Mouse (Mus musculus) liver, postnatal 0 days (tissue): Measurements from ENCODE around the gene Vmn2r66. TPM values are rescaled to one million over a fixed set of nuclear protein-coding genes. Genes with fewer than 3 reads are reported as not detected.

Experiments
- ATAC-seq: fragments of 200-750 bp; cut with Nextera tagmentation; 2 replicates; pipeline ENCODE4 v1.8.0; 2017; ENCODE audit warnings: mild to moderate bottlenecking, moderate library complexity
- DNase-seq: peaks from one replicate; pipeline ENCODE4 v3.0.0-alpha.2; 2016
- H3K27ac ChIP-seq: fragments of 300-500 bp; sonication (generic); 2 replicates; pipeline ENCODE4 v1.5.1; 2014; ENCODE audit warnings: antibody characterized with exemption, moderate library complexity, mild to moderate bottlenecking, low read depth
- H3K27me3 ChIP-seq: fragments of 300-500 bp; sonication (generic); 2 replicates; pipeline ENCODE4 v1.6.1; 2014; ENCODE audit warnings: low read length, control low read depth, mixed read lengths; ENCODE audit not compliant: insufficient read depth
- H3K36me3 ChIP-seq: fragments of 300-500 bp; sonication (generic); replicated peaks from 2 replicates; pipeline ENCODE4 v1.6.1; 2014; ENCODE audit warnings: mild to moderate bottlenecking, control low read depth, low read length, moderate library complexity, mixed read lengths; ENCODE audit not compliant: insufficient read depth
- H3K4me1 ChIP-seq: fragments of 300-500 bp; sonication (generic); 2 replicates; pipeline ENCODE4 v1.6.1; 2014; ENCODE audit warnings: antibody characterized with exemption, mild to moderate bottlenecking, control low read depth; ENCODE audit not compliant: insufficient read depth
- H3K4me2 ChIP-seq: fragments of 300-500 bp; sonication (generic); 2 replicates; pipeline ENCODE4 v1.6.1; 2014; ENCODE audit warnings: low read depth, mild to moderate bottlenecking, low read length, moderate library complexity, mixed read lengths
- H3K4me3 ChIP-seq: fragments of 300-500 bp; sonication (generic); 2 replicates; pipeline ENCODE4 v1.5.1; 2014; ENCODE audit warnings: low read depth, low read length
- H3K9ac ChIP-seq: fragments of 300-500 bp; sonication (generic); replicated peaks from 2 replicates; pipeline ENCODE4 v1.6.1; 2014; ENCODE audit warnings: mild to moderate bottlenecking, moderate library complexity
- H3K9me3 ChIP-seq: fragments of 300-500 bp; sonication (generic); 2 replicates; pipeline ENCODE4 v1.6.1; 2016; ENCODE audit warnings: mild to moderate bottlenecking, control low read depth, low read length, mixed read lengths
- CTCF ChIP-seq: sonication (generic); IDR thresholded peaks from 2 replicates; pipeline ENCODE4 v1.5.1; 2016; ENCODE audit warnings: antibody characterized with exemption, low read depth
- EP300 ChIP-seq: IDR thresholded peaks from 2 replicates; pipeline ENCODE4 v1.6.1; 2016; ENCODE audit warnings: antibody characterized with exemption, low read depth, mild to moderate bottlenecking
- WGBS: fragments of 180-500 bp; shearing (Covaris S2); extraction: QIAGEN DNeasy Blood & Tissue Kit; methylation state at CpG from one replicate; pipeline ENCODE4 v1.1.7; 2014; ENCODE audit not compliant: insufficient replicate concordance; 5-methylcytosine and 5-hydroxymethylcytosine counted together
- polyA plus RNA-seq: library from polyadenylated mRNA; unstranded; fragments of >200 nt; fragmentation: Nextera tagmentation; extraction: Ambion mirVana; gene quantifications from 2 replicates; pipeline ENCODE4 v1.2.1, GENCODE M21; 2015

Gene Vmn2r66
- not detected in 2 replicates for polyA plus RNA-seq

- Histone ChIP-seq H3K4me3 (no peak within 1 kb of the TSS), H3K4me1 (no peaks in the 10 kb centered on the region), H3K36me3 (no peaks in the 10 kb centered on the region), H3K4me2 (no peak within 1 kb of the TSS), H3K27ac (no peak within 1 kb of the TSS), H3K27me3 (no peaks in the 10 kb centered on the region), H3K9me3 (no peaks in the 10 kb centered on the region), H3K9ac (no peak within 1 kb of the TSS)
- no peak for ATAC-seq
- no peak for TF ChIP-seq CTCF
- TF ChIP-seq EP300 = no peak
- DNase-seq = no peak
- 64% methylated on average over 1 of the region's 1 CpGs for WGBS
These were observed at the start of gene Vmn2r66 for GRCm38 (mm10) chr7:85012168-85012567. Vmn2r66 (minus strand) TSS chr7:85012268.

DNA sequence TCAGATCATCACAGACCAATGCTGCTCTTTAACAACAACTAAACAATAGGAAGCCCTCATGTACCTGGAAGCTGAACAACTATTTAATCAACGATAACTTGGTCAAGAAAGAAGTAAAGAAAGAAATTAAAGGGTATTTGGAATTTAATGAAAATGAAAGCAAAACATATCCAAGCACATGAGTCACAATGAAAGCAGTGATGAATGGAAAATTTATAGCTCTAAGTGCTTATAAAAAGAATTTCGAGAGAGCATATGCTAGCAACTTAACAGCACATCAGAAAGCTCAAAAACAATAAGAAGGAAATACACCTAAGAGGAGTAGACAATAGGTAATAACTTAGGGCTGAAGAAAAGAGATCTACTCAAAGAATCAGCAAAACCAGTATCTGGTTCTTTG is 15.4 kb downstream of the Vmn2r66 start:
- Histone ChIP-seq H3K27me3 (no peaks in the 10 kb centered on the region), H3K9me3 (no peaks in the 10 kb centered on the region), H3K4me1 (no peaks in the 10 kb centered on the region), H3K27ac (no peak overlapping the region), H3K9ac (no peak overlapping the region), H3K36me3 (no peaks in the 10 kb centered on the region), H3K4me2 (no peak overlapping the region), H3K4me3 (no peak overlapping the region)
- no peak for DNase-seq
- WGBS = 57% methylated on average over 2 of the region's 2 CpGs
- ATAC-seq = no peak
- TF ChIP-seq CTCF (no peak), EP300 (no peak)

DNA sequence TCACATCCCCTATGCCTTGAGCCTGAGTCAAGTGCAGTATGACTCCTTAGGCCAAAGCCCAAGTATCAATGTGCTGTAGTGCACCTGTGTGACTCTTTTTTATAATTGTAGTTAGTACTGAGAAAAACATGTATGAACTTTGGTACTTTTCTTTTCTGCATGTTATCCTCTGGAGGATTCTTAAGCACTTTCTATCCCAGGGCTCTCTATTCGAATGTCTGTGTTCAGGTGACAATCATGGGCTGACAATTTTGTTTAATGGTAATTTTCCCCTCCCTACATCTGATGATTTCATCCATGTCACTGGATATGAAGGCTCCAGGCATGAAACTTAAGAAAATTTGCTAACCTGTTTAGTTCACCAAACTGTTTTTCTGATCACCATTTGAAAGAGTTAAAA is 48.1 kb downstream of the Vmn2r66 start, which contains the start of gene Vmn2r65:
Vmn2r65 (minus strand) TSS at position 101 of the 400 bp plus-strand sequence.
- DNase-seq = no peak
- 47% methylated on average over 1 of the region's 1 CpGs for WGBS
- no peaks in the 10 kb centered on the region for H3K36me3 ChIP-seq
- TF ChIP-seq EP300 (no peak), CTCF (no peak)
- no peak for ATAC-seq
- no peak within 1 kb of the TSS for H3K27ac ChIP-seq
- no peak within 1 kb of the TSS for H3K4me2 ChIP-seq
- no peak within 1 kb of the TSS for H3K9ac ChIP-seq
- no peaks in the 10 kb centered on the region for H3K27me3 ChIP-seq
- no peaks in the 10 kb centered on the region for H3K4me1 ChIP-seq
- 0 out of 2 replicates have a peak, but pooled peaks cover 3% of the 10 kb centered on the region for H3K9me3 ChIP-seq
- H3K4me3 ChIP-seq = no peak within 1 kb of the TSS

Other genes starting within 250 kb of the Vmn2r66 start
- not detected in 2 replicates for gene Olfr291, start 158.7 kb downstream of the Vmn2r66 start, polyA plus RNA-seq
- not detected in 2 replicates for gene Vmn2r65, start 48.2 kb downstream of the Vmn2r66 start, polyA plus RNA-seq
- gene Vmn2r67, start 143.7 kb upstream of the Vmn2r66 start, polyA plus RNA-seq = not detected in 2 replicates
- gene Vmn2r68, start 225.5 kb upstream of the Vmn2r66 start, polyA plus RNA-seq = not detected in 2 replicates